ENCODE assay signal across 26 mouse cellular contexts in genomic region chr11:28459165-28459564, GRCm38 (mm10).
"Had no signal": no experiment of that assay in that cellular context is flagged by ENCODE, and none has a peak within 500 bp of the region (broad histone marks: within the 10 kb centered on the region; RNA-seq: fewer than 3 reads in every experiment).

No protein-coding gene starts in this region.

- DNase-seq: gastrocnemius, adult 2 months; gastrocnemius, postnatal 10 days; gastrocnemius, postnatal 25 days; heart, adult 18-20 months; heart, postnatal 14 days; heart, postnatal 36 days; kidney, adult 11 months; kidney, adult 2 months; kidney, adult 9 months; kidney, postnatal 10 days; kidney, postnatal 25 days; kidney, postnatal 4 days; liver; liver, embryonic 13.5 days had no signal

- H3K27ac ChIP-seq: gastrocnemius, adult 2 months; heart, embryonic 10.5 days; heart, embryonic 13.5 days; heart, embryonic 15.5 days; hindbrain, embryonic 13.5 days; hindbrain, embryonic 15.5 days; hindbrain, postnatal 0 days; layer of hippocampus, adult 2 months; limb, embryonic 10.5 days; limb, embryonic 12.5 days; liver, embryonic 13.5 days; liver, embryonic 15.5 days had no signal

- H3K4me3 ChIP-seq: gastrocnemius, adult 2 months; heart, embryonic 10.5 days; heart, embryonic 13.5 days; heart, embryonic 15.5 days; hindbrain, embryonic 13.5 days; hindbrain, embryonic 15.5 days; layer of hippocampus, adult 2 months; limb, embryonic 10.5 days; limb, embryonic 12.5 days; liver, embryonic 13.5 days; liver, embryonic 15.5 days had no signal

- H3K4me1 ChIP-seq: heart, embryonic 10.5 days; heart, embryonic 13.5 days; heart, embryonic 15.5 days; hindbrain, embryonic 13.5 days; hindbrain, embryonic 15.5 days; limb, embryonic 10.5 days; limb, embryonic 12.5 days; liver, embryonic 13.5 days; liver, embryonic 15.5 days had no signal

- ATAC-seq: hindbrain, postnatal 0 days; intestine, embryonic 16.5 days had no signal

- H3K27me3 ChIP-seq: heart, embryonic 13.5 days; heart, embryonic 15.5 days; hindbrain, embryonic 13.5 days; hindbrain, embryonic 15.5 days; limb, embryonic 12.5 days; liver, embryonic 13.5 days; liver, embryonic 15.5 days had no signal

- H3K9ac ChIP-seq: heart, embryonic 13.5 days; heart, embryonic 15.5 days; hindbrain, embryonic 13.5 days; hindbrain, embryonic 15.5 days; limb, embryonic 12.5 days; liver, embryonic 13.5 days; liver, embryonic 15.5 days had no signal

- H3K9me3 ChIP-seq: heart, embryonic 10.5 days; heart, embryonic 13.5 days; heart, embryonic 15.5 days; hindbrain, embryonic 13.5 days; hindbrain, embryonic 15.5 days; limb, embryonic 10.5 days; limb, embryonic 12.5 days; liver, embryonic 13.5 days; liver, embryonic 15.5 days had no signal

- H3K4me2 ChIP-seq: heart, embryonic 13.5 days; heart, embryonic 15.5 days; hindbrain, embryonic 13.5 days; hindbrain, embryonic 15.5 days; limb, embryonic 12.5 days; liver, embryonic 11.5 days; liver, embryonic 13.5 days; liver, embryonic 15.5 days had no signal

- H3K36me3 ChIP-seq: heart, embryonic 10.5 days; heart, embryonic 13.5 days; heart, embryonic 15.5 days; hindbrain, embryonic 13.5 days; hindbrain, embryonic 15.5 days; limb, embryonic 10.5 days; limb, embryonic 12.5 days; liver, embryonic 13.5 days; liver, embryonic 15.5 days had no signal
